Mouse (Mus musculus): Measurements from ENCODE around the gene Slc25a3. TPM values are rescaled to one million over a fixed set of nuclear protein-coding genes. Genes with fewer than 3 reads are reported as not detected.

Gene Slc25a3
- polyA plus RNA-seq, 1 experiment, result 781 TPM

GRCm38 (mm10) chr10:91092812-91093211, 31.0 kb downstream of the Slc25a3 start:
- 91% methylated on average over 4 of the region's 4 CpGs for WGBS

GRCm38 (mm10) chr10:91083393-91083927, 40.4 kb downstream of the Slc25a3 start:
- WGBS, result 31% methylated on average over 12 of the region's 12 CpGs
- H3K4me3 ChIP-seq (ENCODE audit: low read depth, low read length), result peak overlapping the region; percentile 76
- TF ChIP-seq CTCF (IDR thresholded peaks at IDR 0.05; ENCODE audit: extremely low read depth, insufficient read length, insufficient replicate concordance, low read depth, low read length), result no peak
- TF ChIP-seq POLR2A (IDR thresholded peaks at IDR 0.05; ENCODE audit: low read depth, low read length), result no peak
- peaks cover 8% of the 10 kb centered on the region for H3K36me3 ChIP-seq (ENCODE audit: control insufficient read depth, insufficient read depth, low read length)
- peak overlapping the region; percentile 44; the same call in 1 of the 2 replicates for H3K27ac ChIP-seq (ENCODE audit: insufficient read depth, low read depth, low read length)
- no peaks in the 10 kb centered on the region for H3K4me1 ChIP-seq (ENCODE audit: control insufficient read depth, insufficient read depth, insufficient read length, low read length)
- H3K27me3 ChIP-seq (ENCODE audit: control insufficient read depth, insufficient read depth, low read length), result no peaks in the 10 kb centered on the region

More at GRCm38 (mm10) chr10:91092812-91093211, 31.0 kb downstream of the Slc25a3 start:
- H3K27me3 ChIP-seq (ENCODE audit: control insufficient read depth, insufficient read depth, low read length), result no peaks in the 10 kb centered on the region
- H3K36me3 ChIP-seq (ENCODE audit: control insufficient read depth, insufficient read depth, low read length), result no peaks in the 10 kb centered on the region
- no peak overlapping the region for H3K27ac ChIP-seq (ENCODE audit: insufficient read depth, low read depth, low read length)
- TF ChIP-seq POLR2A (IDR thresholded peaks at IDR 0.05; ENCODE audit: low read depth, low read length), result no peak
- no peak for TF ChIP-seq CTCF (IDR thresholded peaks at IDR 0.05; ENCODE audit: extremely low read depth, insufficient read length, insufficient replicate concordance, low read depth, low read length)
- no peak overlapping the region for H3K4me3 ChIP-seq (ENCODE audit: low read depth, low read length)
- H3K4me1 ChIP-seq (ENCODE audit: control insufficient read depth, insufficient read depth, insufficient read length, low read length), result peaks cover 7% of the 10 kb centered on the region; the same call in 1 of the 2 replicates

GRCm38 (mm10) chr10:91082550-91083392, 41.1 kb downstream of the Slc25a3 start, which contains the start of the genes Apaf1 and Ikbip:
Gene Apaf1, minus strand, starts transcription at chr10:91082770.
Gene Ikbip, plus strand, starts transcription at chr10:91082940.
- Histone ChIP-seq H3K4me3 (ENCODE audit: low read depth, low read length) (peak within 1 kb of the TSS; percentile 89), H3K27me3 (ENCODE audit: control insufficient read depth, insufficient read depth, low read length) (no peaks in the 10 kb centered on the region), H3K4me1 (ENCODE audit: control insufficient read depth, insufficient read depth, insufficient read length, low read length) (no peaks in the 10 kb centered on the region), H3K36me3 (ENCODE audit: control insufficient read depth, insufficient read depth, low read length) (peaks cover 13% of the 10 kb centered on the region), H3K27ac (ENCODE audit: insufficient read depth, low read depth, low read length) (peak within 1 kb of the TSS; percentile 85)
- under 1% methylated on average over 87 of the region's 87 CpGs for whole genome bisulfite sequencing
- TF ChIP-seq CTCF (IDR thresholded peaks at IDR 0.05; ENCODE audit: extremely low read depth, insufficient read length, insufficient replicate concordance, low read depth, low read length) (no peak), POLR2A (IDR thresholded peaks at IDR 0.05; ENCODE audit: low read depth, low read length) (peak; percentile 92)

- peak overlapping the region; percentile 89 for H3K4me3 ChIP-seq (ENCODE audit: low read depth, low read length)
- H3K36me3 ChIP-seq (ENCODE audit: control insufficient read depth, insufficient read depth, low read length), result peaks cover 20% of the 10 kb centered on the region
- peak overlapping the region; percentile 85 for H3K27ac ChIP-seq (ENCODE audit: insufficient read depth, low read depth, low read length)
- no peaks in the 10 kb centered on the region for H3K27me3 ChIP-seq (ENCODE audit: control insufficient read depth, insufficient read depth, low read length)
- 1% methylated on average over 27 of the region's 27 CpGs for WGBS
- H3K4me1 ChIP-seq (ENCODE audit: control insufficient read depth, insufficient read depth, insufficient read length, low read length), result no peaks in the 10 kb centered on the region
- TF ChIP-seq CTCF (IDR thresholded peaks at IDR 0.05; ENCODE audit: extremely low read depth, insufficient read length, insufficient replicate concordance, low read depth, low read length) (no peak), POLR2A (IDR thresholded peaks at IDR 0.05; ENCODE audit: low read depth, low read length) (no peak)
Measured at GRCm38 (mm10) chr10:91081959-91082507, 41.8 kb downstream of the Slc25a3 start.

- 58% methylated on average over 5 of the region's 5 CpGs for WGBS
- H3K4me3 ChIP-seq (ENCODE audit: low read depth, low read length), result no peak overlapping the region
- H3K4me1 ChIP-seq (ENCODE audit: control insufficient read depth, insufficient read depth, insufficient read length, low read length), result no peaks in the 10 kb centered on the region
- no peak overlapping the region for H3K27ac ChIP-seq (ENCODE audit: insufficient read depth, low read depth, low read length)
- peaks cover 32% of the 10 kb centered on the region for H3K36me3 ChIP-seq (ENCODE audit: control insufficient read depth, insufficient read depth, low read length)
- TF ChIP-seq CTCF (IDR thresholded peaks at IDR 0.05; ENCODE audit: extremely low read depth, insufficient read length, insufficient replicate concordance, low read depth, low read length), result no peak
- TF ChIP-seq POLR2A (IDR thresholded peaks at IDR 0.05; ENCODE audit: low read depth, low read length), result no peak
- no peaks in the 10 kb centered on the region for H3K27me3 ChIP-seq (ENCODE audit: control insufficient read depth, insufficient read depth, low read length)
Measured at GRCm38 (mm10) chr10:91080540-91080939, 43.3 kb downstream of the Slc25a3 start.

GRCm38 (mm10) chr10:91076667-91077066, 47.2 kb downstream of the Slc25a3 start:
- TF ChIP-seq POLR2A (IDR thresholded peaks at IDR 0.05; ENCODE audit: low read depth, low read length) (no peak), CTCF (IDR thresholded peaks at IDR 0.05; ENCODE audit: extremely low read depth, insufficient read length, insufficient replicate concordance, low read depth, low read length) (no peak)
- no peaks in the 10 kb centered on the region for H3K4me1 ChIP-seq (ENCODE audit: control insufficient read depth, insufficient read depth, insufficient read length, low read length)
- WGBS, result 78% methylated on average over 2 of the region's 2 CpGs

GRCm38 (mm10) chr10:91073345-91073744, 50.5 kb downstream of the Slc25a3 start:
- Histone ChIP-seq H3K4me3 (ENCODE audit: low read depth, low read length) (no peak overlapping the region), H3K36me3 (ENCODE audit: control insufficient read depth, insufficient read depth, low read length) (peaks cover 64% of the 10 kb centered on the region), H3K4me1 (ENCODE audit: control insufficient read depth, insufficient read depth, insufficient read length, low read length) (no peaks in the 10 kb centered on the region), H3K27ac (ENCODE audit: insufficient read depth, low read depth, low read length) (no peak overlapping the region), H3K27me3 (ENCODE audit: control insufficient read depth, insufficient read depth, low read length) (no peaks in the 10 kb centered on the region)
- WGBS, result 75% methylated on average over 3 of the region's 3 CpGs
- TF ChIP-seq CTCF (IDR thresholded peaks at IDR 0.05; ENCODE audit: extremely low read depth, insufficient read length, insufficient replicate concordance, low read depth, low read length) (no peak), POLR2A (IDR thresholded peaks at IDR 0.05; ENCODE audit: low read depth, low read length) (no peak)

More at GRCm38 (mm10) chr10:91076667-91077066, 47.2 kb downstream of the Slc25a3 start:
- peaks cover 56% of the 10 kb centered on the region for H3K36me3 ChIP-seq (ENCODE audit: control insufficient read depth, insufficient read depth, low read length)
- H3K27ac ChIP-seq (ENCODE audit: insufficient read depth, low read depth, low read length), result no peak overlapping the region
- H3K4me3 ChIP-seq (ENCODE audit: low read depth, low read length), result no peak overlapping the region
- no peaks in the 10 kb centered on the region for H3K27me3 ChIP-seq (ENCODE audit: control insufficient read depth, insufficient read depth, low read length)

Data from small intestine, adult 2 months (tissue).